Mouse (Mus musculus): ENCODE data around the gene Farp1.

The Farp1 gene

DNA sequence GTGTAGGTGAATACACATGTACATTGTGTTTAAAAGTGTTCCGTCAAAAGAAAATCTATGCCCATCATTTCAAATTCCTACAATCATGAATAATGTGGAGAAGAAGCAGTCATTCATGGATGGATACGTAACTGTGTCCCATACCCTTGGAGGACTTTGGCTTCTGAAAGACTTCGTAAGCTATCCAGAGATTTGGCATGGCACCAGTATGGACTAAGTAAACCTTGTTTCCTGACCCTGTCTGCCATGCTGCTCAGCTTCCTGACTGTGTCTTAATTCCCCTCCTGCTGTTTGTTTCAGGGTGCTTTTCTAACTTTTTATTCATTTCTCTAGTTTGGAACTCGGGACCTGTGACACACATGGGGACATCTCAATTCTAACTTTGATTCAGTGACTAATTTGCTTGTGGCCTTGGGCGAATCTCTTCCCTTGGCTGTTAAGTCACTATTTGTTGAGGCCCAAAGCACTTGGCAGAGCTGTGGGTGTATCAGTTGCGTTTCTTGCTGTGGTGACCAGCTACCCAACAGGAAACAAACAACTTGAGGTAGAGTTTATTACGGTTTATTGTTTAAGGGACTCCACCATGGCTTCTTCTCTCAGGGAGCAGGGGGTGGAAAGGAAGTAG is 108.9 kb downstream of the Farp1 start:
- peak in 1 of 2 experiments; percentile 61 for DNase-seq (ENCODE audit: inconsistent age in 2 of 2, low spot score in 1 of 2)

DNA sequence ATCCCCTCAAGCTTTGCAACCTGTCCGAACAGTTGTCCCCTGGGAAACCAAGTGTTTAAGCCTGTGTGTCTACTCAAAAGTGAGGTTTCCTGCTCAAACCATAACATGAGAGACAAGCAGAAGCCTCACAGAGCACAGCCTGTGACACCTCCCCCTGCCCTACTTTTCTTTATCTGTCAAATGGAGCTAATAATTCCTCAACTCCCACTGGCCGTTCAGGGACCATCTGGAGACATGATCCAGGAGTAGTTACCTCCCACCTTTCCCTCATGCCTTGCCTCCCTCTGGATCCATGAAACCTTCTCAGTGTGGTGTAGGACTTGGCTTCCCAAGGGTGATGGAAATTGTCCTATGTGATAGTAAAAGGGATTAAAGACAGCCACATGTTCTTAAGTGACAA is 109.5 kb downstream of the Farp1 start:
- no peak for DNase-seq (ENCODE audit: inconsistent age in 2 of 2, low spot score in 1 of 2)

DNA sequence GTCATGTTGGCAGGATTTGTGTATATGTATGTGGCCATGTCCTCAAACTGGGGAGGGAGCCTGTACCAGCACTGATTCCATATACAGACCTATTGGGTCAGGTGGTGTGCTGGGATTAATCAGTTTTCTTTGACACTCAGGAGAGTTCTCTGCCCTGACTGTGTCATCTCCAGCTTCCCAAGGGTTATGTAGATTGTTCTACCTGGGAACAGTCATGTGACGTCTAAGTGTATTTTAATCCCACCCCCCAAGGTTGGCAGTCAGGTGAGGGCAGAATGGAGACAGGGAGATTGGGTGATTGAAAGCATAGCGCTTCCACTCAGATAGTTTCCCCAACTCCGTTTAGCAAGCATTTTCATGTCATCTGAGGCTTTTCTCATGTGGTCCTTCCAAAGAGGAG is 110.3 kb downstream of the Farp1 start:
- no peak for DNase-seq (ENCODE audit: inconsistent age in 2 of 2, low spot score in 1 of 2)

DNA sequence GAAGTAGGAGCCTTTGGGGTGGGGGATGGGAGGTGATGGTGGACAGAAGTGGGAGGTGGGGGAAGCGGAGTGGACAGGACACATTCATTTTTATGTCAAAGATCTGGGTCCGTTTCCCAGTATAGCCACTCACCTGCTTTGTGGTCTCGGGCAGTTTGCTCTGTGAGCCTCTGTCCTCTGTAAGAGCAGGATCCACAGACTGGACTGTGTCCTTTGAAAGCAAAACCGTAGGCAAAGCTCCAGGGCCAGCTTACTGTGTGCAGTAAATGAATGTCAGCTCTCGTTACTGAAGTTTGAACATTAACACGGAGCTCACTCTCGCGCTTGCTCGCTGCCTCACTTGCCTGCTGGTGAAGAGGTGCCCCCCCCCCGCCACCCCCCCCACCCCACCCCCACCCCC is 110.7 kb downstream of the Farp1 start:
- peak; percentile 15 to 62 for DNase-seq (ENCODE audit: inconsistent age in 2 of 2, low spot score in 1 of 2)

DNA sequence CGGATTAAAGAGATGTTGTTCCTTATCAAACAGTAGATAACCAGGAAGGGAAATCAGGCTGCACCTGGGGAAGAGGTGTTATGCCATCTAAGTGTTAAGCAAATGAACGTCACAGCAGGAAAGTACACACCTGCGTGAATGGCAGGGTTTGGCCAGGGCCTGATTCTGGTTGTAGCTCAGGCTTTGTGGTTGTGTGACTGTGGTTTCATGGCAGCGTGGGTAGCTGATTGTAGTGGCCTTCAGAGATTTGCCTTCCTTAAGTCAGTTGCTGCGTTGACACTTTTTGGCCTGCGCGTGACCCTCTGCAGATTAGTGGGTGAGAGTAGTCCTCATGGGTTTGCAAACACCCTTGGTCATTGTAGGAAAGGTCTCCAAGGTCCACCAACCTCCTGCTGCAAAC is 111.2 kb downstream of the Farp1 start:
- DNase-seq (ENCODE audit: inconsistent age in 2 of 2, low spot score in 1 of 2) = no peak

DNA sequence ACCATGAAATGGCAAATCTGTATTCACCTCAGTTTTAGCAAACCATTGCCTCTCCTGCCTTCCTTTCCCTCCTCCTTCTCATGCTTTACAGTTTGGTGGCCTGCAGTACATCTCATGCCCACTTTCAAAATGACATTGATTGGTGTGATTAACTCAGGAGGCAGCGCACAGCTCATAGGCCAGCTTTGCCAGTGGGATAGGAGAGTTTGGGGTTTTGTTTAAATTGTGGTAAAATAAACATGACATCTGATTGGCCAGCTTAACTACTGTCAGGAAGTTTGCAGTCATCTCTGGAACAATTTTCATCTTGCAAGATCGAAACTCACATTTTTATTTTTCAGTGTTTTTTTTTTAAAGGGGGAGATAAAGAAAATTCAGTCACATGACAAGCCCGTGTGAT is 112.0 kb downstream of the Farp1 start:
- no peak for DNase-seq (ENCODE audit: inconsistent age in 2 of 2, low spot score in 1 of 2)

DNA sequence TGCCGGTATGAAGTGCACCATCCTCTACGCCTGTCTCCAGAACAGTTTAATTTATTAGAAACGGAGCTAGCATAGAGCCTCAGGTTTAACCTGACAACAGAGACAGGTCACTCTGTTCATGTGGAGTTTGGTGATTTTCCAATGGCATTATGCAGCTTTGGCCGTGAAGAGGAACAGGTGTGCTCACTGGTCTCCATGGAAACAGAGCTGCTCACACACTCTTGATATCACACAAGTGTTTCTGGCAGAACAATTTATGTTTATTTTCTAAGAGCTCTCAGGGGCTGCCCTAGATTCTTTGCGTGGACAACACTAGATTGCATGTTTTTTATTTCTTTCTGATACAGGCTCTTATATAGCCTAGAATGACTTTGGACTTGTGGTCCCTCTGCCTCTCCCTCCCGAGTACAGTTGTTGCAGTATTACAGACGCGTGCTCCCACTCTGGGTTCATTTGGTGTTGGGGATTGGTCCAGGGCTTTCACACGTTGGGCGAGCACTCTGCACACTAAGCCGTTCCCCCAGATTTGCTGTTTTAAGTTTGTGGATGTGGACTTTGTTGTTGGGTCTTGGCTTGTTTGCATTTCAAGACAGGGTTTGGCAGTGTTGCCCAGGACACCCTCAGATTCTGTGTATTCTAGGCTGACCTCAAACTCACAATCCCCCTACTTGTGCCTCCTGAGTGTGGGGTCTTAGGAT is 113.2 kb downstream of the Farp1 start:
- no peak for DNase-seq (ENCODE audit: inconsistent age in 2 of 2, low spot score in 1 of 2)

DNA sequence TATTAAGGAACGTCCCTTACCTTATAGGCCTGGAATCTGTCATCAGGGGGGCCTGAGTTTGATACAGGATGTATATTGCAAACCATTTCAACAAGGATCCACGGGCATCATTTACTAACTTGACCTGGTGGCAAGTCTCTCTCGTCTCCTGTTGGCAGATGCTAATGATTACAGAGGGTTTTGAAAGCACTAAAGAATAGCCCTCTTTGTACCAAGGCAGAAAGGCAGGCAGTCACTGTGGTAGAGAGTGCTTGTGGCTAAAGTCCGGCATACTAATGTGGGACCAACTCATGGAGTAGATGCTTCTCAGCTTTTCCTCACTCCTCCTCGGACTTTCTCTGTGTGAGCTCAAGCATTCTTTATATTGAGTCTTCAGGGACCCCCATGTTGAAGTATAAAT is 115.0 kb downstream of the Farp1 start:
- DNase-seq (ENCODE audit: inconsistent age in 2 of 2, low spot score in 1 of 2) = no peak

DNA sequence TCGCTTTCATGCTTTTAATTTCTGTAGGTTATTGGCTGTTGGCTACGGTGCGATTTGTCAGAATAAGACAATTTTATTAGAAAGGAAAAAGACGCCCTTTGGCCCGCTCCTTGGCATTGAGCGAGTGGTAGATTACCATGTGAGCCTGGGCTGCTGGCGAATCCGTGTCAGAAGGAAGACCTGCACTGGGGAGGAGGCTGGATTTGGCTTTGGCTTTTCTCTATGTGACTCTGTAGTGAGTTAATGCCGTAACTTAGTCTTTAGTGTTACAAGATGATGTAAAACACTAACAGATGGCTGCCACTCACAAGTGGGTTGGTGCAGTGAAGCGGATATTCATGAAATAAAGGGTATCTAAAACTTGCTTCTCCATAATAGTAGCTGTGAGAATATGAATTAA is 116.8 kb downstream of the Farp1 start:
- no peak for DNase-seq (ENCODE audit: inconsistent age in 2 of 2, low spot score in 1 of 2)

DNA sequence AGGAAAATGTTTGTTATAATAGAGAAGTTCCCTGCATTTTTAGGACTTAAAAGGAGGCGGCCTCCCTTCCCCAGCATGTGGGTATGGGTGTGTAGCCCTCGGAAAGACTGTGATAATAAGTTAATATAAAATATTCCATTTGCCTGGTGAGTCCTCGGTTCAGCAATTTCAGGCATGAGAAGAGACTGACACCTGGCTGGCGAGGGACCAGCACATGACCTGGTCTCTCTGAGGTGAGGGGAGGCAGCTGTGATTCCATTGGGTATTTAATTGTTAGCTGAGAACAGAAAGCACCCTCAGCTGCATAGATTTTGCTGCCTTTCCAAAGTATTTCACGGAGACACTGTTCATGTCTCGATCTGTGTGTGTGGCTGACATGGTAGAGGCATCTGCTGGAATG is 117.8 kb downstream of the Farp1 start:
- DNase-seq (ENCODE audit: inconsistent age in 2 of 2, low spot score in 1 of 2) = no peak

DNA sequence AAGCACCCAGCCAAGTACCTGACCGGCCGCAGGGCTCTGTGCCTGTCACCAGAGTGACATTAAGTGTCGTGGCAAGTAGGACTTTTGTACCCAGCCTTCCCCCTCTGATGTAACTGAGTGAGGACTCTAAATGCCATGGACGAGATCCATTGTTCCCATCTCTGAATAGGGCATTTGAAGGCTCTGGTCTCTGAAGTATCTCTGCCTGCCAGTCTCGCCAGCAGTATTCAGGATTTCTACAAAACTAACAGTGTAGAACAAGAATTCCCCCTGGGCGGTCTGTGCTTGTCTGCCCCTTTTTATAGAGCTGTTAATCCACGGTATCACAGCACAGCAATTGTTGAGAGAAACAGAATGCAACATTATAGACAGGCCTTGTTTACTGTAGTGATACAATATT is 118.3 kb downstream of the Farp1 start:
- no peak for DNase-seq (ENCODE audit: inconsistent age in 2 of 2, low spot score in 1 of 2)

DNA sequence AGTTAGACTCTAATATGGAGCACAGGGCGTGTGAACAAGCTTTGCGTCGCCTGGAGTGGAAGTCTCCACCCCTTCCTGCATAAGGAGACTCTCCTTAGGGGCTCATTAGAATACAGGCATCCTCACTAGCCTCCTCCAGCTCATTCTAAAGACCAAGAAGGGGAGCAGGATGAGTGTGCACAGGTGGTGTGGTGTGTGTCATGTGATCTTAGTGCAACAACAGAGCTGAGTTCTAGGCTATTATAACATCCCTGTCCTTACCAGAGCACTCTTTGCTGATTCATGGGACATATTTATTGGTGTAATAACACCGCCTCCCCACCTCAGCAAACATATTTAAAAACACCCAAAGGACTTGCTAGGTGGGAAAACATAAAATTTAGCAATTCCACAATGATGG is 120.2 kb downstream of the Farp1 start:
- no peak for DNase-seq (ENCODE audit: inconsistent age in 2 of 2, low spot score in 1 of 2)

DNA sequence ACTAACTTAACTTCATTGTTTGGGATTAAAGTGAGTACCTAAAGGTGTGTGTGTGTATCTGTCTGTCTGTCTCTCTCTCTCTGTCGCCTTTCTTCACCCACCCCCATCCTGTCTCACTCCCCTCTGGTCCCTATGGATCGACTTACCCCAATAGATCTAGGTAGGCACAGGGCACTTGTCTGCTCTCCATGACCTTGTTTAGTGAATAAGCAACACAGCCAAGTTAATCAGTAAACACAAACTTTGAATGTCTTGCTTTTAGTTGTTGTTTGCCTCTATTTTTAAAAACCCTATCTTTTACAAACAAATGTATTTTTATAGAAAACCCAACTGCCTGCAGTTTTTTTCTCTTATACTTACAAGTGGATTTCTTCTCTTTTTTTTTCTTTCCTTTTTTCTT is 123.6 kb downstream of the Farp1 start:
- DNase-seq (ENCODE audit: inconsistent age in 2 of 2, low spot score in 1 of 2) = no peak

DNA sequence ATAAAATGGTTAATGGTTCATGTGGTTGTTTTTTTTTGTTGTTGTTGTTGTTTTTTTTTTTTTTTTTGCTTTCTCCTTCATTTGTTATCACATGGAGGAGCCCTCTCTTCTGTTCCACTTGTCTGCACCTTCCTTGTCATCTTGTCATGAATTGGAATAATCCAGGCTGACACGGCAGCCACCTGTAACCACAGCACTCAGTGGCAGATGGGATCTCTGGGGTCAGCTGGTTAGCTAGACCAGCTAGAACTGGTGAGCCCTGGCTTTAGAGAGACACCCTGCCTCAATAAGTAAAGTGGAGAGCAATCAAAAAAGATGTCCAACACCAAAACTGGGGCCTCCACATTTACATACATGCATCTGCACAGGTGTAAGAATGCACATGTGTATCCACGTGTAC is 127.8 kb downstream of the Farp1 start:
- DNase-seq (ENCODE audit: inconsistent age in 2 of 2, low spot score in 1 of 2) = no peak

DNA sequence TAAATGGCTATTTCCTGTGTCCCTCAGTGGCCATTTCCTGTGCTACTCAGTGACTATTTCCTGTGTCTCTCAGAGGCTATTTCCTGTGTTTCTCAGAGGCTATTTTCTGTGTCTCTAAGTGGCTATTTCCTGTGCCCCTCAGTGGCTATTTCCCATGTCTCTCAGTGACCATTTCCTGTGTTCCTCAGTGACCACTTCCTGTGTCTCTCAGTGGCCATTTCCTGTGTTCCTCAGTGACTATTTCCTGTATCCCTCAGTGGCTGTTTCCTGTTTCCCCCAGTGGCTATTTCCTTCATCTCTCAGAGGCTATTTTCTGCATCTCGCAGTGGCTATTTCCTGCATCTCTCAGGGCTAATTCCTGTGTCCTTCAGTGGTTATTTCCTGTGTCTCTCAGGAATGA is 129.9 kb downstream of the Farp1 start:
- DNase-seq (ENCODE audit: inconsistent age in 2 of 2, low spot score in 1 of 2) = no peak

DNA sequence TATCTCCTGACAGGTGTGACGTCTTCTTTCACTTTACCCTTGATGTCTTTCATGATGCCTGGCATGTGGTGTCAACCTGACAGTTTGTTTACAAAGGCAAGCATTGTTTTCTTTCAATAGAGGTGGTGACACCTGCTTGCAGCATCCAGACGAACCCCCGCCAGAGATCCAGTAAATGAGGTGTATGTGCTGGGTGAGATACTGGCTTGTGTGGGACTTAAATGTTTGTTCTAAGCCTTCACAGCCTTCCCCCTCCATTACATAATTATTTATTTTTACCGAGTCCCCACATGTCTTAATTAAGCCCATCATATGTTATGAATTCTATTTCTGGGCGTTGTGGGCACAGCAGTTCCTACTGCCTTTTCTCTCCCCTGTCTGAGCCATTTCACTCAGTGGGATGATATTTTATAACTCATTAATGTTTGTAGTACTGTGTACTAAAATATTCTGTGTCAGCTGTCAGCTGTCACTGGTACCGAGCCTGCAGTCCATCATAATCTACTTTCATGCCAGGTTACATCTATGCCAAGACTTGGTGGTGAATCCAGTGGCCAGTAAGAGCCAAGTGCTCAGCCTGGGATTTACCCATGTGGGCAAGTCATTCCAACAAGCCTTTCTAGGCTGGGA is 130.5 kb downstream of the Farp1 start:
- no peak for DNase-seq (ENCODE audit: inconsistent age in 2 of 2, low spot score in 1 of 2)

DNA sequence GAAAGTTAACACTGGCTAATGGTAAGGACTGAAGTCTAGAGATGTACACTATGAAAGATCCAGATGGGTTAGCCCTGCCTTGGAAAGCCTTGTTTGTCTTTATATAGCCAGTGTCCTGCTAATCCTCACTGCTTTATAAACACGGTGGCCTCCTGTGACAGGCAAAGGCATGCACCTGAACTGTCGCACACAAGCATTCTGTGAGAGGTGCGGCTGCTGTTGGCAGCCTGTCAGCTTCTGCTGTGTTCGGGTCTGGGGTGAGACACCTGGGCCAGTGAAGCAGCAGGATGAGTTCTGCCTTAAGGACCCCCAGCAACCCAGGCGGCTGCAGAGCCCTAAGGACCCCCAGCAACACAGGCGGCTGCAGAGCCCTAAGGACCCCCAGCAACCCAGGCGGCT is 131.0 kb downstream of the Farp1 start:
- no peak for DNase-seq (ENCODE audit: inconsistent age in 2 of 2, low spot score in 1 of 2)

DNA sequence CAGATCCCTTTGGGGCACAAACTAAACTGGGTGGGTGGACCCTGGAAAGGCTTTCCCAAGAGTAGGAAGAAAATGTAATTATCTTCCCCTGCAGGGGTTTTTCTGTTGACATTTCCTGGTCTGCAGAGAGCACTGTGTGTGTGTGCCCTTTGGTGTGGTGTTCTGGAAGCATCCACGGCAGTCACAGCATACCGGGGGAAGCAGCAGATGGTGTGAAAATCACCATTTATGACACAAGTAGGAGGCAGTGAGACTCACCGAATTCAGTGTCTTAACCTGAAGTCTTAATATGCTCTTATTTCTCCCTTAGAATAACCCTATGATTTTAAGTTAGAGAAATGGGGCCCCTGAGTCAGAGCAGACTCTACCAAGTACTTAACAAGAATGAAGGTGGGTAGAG is 133.7 kb downstream of the Farp1 start:
- DNase-seq (ENCODE audit: inconsistent age in 2 of 2, low spot score in 1 of 2) = no peak

DNA sequence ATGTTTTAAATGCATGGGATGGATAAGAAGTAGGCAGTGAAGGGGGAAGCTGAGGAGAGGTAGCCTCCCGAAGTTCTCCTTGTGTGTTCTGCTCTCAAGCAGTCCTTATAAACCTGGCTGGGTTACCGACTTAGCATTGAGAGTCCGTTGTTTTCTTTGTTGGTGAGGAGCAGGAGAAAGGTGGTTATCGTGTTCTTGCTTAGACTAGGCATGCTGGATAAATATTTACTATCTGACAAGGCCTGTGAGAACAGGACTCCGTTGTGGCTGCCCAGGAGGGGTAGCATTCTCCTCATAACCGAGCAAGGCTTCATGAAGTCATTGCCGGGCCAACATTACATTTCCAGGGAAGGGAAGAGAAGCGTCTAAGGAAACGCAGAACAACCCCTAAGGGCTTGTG is 135.3 kb downstream of the Farp1 start:
- no peak for DNase-seq (ENCODE audit: inconsistent age in 2 of 2, low spot score in 1 of 2)

DNA sequence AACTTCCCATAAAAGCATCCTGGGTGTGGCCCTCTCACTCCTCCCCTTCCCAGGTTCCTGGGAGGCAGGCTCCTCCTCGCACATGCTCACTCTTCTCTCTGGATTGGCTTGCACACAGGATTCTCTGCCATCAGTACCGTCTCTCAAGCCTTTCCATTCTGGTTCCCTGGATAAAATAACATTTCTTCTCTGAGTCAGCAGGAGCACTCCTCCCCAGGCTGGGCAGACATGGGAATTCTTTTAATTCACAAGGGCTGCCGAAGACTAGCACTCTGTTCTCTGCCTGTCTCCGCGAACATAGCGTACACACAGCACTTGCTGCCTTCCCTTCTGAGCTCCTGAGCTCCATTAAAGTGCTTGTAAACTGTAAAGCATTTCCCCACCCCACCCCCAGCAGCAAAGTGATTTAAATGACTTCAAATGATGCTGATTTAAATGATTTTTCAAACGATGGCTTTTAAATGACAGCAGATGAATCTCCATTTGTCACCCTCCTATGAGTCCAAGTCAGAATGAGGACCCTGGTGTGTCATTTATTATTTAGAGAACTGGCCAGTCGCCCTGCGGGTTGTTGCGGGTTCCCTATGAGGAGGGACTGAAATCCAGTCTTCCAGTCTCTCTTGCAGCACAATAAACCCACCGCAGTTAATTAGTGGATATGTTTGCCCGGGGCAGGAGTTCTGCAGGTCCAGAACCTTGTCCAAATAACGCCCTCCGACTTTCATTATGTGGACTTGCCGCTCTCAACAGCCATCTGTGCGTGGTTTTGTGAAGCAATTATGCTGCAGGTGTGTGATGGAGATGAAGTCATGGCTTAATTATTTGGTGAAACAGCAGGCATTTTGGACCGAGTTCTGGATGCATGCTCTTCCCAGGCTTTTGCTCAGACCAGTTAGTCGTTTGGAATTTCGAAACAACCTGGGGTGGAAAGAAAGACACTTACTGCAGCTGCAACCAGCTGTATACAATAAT is 137.4 kb downstream of the Farp1 start:
- no peak for DNase-seq (ENCODE audit: inconsistent age in 2 of 2, low spot score in 1 of 2)

DNA sequence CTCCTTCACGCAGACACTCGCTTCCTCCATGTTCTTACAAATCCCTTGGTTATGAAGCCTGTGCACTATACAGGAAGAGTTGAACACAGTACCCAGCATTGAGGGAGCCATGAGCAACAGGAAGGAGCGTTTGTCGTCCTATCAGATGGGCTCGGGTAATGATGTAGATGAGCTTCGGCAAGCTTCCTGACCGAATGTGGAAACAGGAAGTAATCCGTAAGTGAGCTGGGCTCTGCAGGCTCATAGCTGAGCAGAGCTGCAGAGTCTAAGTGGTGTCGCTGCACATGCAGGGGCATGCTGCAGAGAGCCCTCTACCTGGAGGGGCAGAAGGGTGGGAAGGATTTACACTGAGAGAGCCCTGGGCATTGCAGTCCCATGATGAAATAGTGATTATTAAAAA is 140.4 kb downstream of the Farp1 start:
- DNase-seq (ENCODE audit: inconsistent age in 2 of 2, low spot score in 1 of 2) = no peak

DNA sequence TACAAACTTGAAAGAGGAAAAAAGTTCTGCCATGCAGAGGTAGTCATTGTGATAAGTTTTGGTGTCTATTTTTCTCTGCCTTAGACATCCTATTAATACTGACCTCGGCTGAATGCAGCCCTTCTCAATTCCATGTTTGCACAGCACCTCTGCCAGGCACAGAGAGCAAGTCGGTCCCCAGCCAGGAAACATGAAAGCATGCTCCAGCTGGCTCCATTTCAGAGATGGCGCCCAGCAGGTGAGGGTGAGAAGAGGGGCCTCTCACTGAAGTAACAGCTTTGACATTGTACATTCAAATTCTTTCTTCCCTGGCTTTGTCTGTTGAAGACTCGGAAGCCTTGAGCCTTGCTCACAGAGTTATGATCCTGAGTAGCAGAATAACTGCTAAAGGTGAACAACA is 140.9 kb downstream of the Farp1 start:
- no peak for DNase-seq (ENCODE audit: inconsistent age in 2 of 2, low spot score in 1 of 2)
